Mouse (Mus musculus): ENCODE results near the gene Vim. TPM values are rescaled to one million over a fixed set of nuclear protein-coding genes. Genes with fewer than 3 reads are reported as not detected.

The Vim gene
- 100 to 1,000 TPM; 144 to 281 TPM for total RNA-seq (2021)
- long read RNA-seq, experiment 1, transcript Vim-201 (9 exons, 2,193 nt): major isoform, 29 of 38 reads
- long read RNA-seq, experiment 1, partial matches to known transcripts: 3 of 38 reads
- long read RNA-seq, experiment 1, other reads (novel, unspliced or antisense): 5 of 38 reads
- long read RNA-seq, experiment 2, transcript Vim-201 (9 exons, 2,193 nt): major isoform, 56 of 63 reads
- long read RNA-seq, experiment 2, partial matches to known transcripts: 6 of 63 reads
- long read RNA-seq, experiment 2, other reads (novel, unspliced or antisense): 1 of 63 reads

DNA sequence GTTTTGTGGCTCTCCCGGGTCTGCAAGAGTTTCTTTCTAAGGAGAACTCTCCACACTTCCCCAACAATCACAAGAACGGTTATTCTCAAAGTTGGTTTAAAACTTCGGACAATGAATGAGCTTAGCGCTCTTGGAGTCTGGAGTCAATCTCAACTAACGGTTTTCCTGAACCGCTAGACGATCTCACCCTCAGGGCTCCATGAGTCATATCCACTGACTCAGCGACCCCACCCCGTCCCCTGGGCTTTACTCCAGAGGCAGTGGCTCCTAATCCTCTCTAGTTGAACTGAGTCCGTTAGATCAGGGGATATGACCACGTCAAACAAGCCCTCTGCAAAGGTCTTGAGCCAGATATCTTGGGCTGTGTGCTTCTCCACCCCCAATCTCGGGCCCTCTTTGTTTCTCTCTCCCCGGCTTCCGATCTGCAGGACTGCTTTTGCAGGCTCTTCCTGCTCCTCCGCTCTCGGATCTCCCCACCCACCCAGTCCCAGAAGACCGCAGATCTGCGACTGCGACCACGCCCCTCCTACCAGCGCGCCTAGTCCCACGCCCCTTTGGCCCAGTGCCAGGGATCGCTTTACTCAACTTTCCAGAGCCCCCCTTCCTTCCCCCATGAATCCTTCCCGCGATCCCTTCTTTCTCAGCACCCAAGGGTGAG lies at the start of gene Vim:
Gene Vim, plus strand, starts transcription at position 520 of the 658 bp plus-strand sequence.
- peak; percentile 88 for DNase-seq

DNA sequence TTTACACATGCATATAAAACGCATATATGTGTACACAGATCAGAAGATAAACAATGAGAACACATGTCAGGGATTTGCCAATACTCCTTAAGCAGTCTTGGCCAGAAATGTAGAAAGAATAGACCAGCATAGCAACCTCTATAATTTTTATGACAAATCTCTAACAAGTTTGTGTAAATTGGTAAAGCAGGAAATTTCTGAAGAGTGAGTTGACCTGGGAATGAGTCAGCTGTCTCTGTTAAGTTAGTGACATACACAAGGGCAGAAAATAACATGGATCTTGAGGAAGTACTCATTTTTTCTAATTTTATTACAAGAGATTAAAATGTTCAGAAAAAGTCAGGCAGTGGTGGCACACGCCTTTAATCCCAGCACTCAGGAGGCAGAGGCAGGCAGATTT lies 47.5 kb upstream of the Vim start:
- no peak for DNase-seq

DNA sequence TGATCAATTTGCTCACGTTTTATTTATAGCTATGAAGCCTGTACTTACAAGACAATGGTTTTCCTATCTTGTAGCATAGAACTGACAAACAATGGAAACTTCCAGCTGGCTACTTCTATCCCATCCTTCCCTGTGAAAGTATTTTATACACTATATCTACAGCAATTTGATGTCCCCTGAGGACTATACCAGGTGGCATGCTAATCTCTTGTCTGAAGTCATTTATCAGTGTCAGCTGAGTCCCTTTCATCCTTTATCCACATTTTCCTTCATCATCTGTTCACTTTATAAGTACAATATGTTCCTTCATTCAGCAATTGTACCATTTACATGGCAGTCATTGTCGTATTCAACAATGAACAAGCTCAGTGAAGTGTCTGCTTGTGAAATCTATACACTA lies 46.6 kb upstream of the Vim start:
- no peak for DNase-seq

DNA sequence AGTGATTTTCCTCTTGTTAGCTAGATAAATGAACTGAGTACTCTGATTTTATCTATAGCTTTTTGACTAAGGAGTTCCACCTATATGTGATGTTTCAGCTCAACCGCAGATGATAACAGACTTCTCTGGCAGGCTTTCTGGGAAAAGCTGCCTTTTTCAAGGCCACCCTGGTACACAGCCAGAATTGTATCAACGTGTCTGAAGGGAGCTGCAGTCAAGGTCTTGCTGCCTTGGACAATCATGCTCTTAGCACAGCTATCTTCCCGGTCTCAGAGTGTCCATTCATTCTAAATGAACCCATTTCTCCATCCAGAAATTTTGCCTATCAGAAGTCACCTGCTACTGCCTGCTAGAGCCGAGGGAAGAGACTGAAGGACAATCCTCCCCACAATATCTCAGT lies 46.2 kb upstream of the Vim start:
- no peak for DNase-seq

DNA sequence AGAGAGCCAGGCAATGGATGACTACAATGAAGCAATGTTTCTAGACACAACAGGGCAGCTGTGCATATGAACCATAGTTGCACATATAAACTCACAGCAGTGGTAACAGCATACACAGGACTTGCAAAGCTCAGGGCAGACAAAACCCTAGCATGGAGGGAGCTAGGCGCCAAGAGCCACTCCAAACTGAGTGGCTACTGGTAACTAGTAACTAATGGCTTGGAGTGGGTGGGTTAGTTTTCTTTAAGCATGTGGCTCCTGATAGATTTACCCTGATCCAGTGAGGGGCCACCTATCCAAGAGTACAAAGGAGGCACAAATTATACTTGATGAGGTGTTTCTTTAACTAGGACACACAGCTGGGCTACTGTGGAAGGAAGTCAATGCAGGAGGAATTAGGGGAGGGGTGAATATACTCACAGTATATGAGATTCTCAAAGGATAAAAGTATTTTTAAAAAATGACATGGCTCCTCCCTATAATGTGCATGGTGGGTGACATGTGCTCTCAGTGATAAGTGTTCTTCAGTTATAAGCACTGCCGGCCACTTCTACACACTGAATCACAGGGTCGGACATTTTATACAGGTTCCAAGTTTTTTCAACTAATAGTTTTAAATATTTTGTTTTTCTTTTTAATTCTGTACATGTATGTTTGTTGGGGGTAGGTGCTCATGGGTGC lies 44.3 kb upstream of the Vim start:
- DNase-seq: no peak

DNA sequence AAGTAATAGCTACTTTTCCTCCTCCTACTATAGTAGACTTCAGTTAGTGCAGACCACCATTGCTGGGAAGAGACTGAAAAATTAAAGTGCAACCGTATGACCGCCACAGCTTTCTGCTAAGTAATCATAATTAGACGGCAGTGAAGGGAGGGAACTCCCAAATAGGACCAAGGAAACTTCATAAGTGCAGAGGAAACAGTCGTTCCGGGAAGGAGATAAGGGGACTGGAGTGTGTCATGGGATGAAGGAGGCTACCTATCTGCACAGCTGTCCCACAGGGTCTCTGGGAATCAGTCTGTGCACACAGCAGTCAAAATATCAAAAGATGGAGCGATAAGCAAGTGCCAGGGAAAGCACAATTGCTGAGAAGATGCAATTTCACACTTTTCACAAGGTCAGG lies 43.1 kb upstream of the Vim start:
- DNase-seq: no peak

DNA sequence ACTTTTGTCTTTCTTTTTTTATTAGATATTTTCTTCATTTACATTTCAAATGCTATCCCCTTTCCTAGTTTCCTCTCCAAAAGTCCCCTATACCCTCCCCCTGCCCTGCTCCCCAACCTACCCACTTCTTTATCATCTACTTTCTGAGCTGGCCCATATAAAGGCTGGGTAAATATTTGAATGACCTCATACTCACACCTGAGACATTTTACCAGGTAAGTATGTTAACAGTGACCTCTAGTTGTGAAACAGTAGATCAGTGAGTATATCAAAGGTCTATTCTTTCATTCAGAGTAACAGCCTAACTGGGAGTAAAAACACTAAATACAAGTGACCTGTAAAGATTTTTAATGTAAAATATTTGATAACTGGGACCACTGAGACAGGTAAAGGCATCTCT lies 37.0 kb upstream of the Vim start:
- no peak for DNase-seq

DNA sequence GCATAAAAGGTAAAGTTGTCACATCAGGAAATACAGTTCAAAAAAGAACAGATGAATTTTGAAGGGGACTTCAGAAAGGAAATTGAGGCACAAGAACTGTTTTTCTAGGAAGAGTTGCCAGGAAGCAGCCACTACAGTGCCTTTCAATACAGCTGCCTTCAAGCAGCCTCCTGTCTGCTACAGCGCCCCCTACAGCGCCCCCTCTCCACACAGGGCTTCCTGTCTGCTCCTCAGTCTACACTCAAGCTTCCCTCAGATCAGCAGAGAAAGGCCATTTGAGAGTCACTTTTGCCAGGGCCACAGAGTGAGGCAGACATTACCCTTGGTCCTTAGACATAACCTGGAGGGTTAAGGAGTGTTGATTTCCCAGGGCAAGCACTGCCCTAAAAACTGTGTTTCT lies 36.0 kb upstream of the Vim start:
- DNase-seq: no peak

DNA sequence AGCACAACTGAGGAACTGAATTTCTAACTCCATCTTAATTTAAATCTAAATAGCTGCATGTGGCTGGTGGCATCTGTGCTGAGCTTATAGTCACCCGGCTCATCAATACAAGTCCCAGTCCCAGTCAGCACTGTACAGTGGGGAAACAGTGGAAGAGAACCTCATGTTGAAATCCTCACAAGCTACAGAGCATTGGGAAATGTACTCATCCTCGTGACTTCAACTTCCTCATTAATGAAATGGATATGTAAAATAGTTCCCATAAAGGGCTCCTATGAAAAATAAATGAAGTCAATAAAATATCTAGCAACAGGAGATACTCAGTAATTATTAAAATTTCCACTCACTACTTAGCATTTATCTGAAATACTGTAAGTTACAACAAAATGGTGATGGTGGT lies 35.5 kb upstream of the Vim start:
- DNase-seq: no peak

DNA sequence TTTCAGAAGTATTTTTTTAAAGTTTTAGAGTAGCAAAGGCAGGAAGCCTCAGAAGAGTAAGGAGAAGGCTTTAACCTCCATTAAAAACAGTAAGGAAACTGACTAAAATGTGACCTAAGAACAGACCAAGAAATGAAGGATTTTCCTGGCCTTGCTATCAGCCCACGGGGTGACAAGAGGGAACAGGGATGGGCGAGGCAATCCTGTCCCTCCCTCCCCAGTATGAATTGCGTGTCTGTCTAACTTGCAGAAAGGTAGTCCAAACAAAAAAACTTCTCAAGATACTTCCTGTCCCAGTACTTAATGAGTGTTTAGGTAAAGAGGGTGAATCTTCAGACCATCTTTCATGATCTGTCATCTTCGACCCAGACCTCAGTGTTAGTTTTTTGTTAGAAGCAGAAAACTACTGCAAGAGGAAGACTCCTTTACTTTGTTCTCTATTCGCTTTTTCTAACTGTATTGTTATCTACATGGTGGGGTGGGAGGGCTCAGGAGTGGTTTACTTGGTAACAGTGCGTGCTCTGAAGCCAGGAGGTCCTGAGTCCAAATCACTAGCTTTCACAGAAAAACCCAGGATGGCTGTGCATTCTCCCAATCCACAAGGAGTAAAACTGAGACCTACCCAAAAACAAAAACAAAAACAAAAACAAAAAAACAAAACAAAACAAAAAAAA lies 34.9 kb upstream of the Vim start:
- no peak for DNase-seq

DNA sequence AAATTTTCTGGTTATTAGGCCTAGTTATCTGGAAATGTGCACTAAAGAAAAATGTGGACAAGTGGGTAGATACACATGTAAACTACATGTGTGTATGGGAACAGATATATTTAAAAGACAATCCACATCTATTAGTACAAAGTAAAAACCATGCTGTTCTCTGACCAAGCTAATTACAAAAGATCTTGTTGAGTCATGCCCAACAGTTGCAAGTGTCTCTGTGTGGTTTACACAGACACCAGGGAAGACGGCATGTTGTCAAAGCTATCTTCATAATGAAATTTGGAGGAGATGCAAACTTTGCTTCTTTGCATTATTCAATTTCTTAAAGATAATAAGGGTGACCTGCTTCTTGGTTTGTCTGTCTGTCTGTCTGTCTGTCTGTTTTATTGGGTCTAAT lies 33.9 kb upstream of the Vim start:
- DNase-seq: no peak

DNA sequence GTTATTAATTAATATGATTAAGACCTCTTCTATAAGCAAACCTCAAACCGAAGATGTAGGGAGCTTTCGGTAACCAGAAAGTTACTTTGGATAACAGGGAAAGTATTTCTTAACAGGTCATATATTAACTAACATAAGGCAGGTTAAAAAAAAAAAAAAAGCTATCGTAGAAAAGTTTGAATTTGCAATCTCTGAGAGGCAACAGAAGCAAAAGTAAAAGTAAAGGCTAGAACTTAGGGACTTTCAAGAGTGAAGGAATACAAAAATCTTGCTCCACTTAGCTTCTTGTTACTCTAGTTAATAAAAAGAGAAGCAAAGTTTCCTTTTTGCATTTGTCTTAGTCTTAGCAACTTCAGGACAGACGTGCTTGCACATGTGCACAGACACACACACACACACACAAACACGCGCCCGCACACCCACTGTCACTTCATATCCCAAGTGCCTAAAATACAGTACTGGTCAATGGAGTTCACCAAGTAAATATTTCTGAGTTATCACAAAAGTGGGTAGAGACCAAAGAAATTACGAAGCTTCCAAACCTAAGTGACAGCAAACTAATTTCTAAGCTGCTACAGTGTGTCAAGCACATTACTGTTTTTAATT lies 30.1 kb upstream of the Vim start:
- DNase-seq: no peak

DNA sequence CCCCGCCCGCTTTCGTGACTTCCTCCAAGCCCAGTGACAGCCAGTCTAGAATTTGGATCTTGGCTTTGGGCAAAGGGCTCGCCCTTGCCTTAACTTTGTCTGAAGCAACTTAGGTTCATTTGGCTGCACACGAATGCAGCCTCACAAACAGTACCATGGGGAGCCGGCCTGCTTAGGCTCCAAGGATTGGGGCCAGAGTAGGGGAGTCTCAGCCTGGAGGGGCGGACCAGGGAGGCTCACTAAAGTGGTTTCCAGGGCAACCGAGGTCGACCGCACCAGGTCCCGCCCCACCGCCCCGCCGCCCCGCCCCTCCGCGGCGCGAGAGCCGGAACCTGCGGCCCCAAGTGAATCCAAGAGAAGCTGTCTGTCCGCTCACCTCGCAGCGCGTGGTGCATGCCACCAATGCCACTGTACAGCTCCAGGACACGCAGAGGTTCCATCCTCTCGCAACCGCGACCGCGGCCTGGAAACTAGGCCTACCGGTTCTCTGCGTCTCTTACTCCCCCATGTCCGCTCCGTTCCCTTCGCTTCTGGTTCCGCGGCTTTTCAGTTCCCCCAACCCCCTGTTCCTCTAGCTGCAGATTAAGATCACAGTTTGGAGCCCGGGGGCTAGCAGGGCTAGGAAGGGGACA lies 29.4 kb upstream of the Vim start, which contains the start of gene Trdmt1:
Gene Trdmt1, minus strand, starts transcription at position 476 of the 632 bp plus-strand sequence.
- peak; percentile 87 for DNase-seq

DNA sequence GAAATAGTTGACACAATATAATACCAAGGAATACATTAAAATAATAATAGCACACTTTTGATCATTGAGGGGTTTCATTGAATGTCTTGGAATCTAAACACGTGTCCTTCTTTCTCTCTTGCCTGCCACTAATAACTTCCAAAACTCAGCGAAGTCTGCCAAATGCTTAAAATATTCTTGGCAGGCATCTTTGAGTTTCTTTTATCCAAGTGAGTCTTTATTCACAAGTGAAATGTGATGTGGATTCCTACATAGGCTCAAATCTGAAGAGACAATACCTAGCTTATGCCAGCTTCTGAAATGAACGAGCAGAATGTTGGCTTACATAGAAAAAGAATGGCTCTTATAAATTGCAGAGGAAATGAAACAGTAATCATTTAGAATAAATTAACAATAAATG lies 25.0 kb upstream of the Vim start:
- DNase-seq: no peak

DNA sequence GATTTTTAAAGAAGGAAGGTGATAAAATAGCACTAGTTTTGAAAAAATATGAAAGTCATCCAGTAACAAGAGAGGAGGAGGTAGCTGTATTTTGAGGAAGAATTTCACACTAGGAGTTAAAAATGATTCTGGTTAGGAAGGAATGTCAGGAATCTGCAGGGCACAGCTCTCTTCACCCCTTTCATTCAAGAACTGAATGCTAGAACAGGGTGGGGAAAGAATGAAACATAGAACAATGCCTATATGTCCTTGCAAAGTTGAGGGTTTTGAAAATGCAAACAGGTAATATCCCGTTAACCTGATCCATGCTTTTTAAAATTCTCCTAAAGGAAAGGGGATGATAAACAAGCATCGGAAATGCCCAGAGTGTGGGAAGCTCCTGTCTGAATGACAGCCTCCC lies 19.8 kb upstream of the Vim start:
- DNase-seq: no peak

DNA sequence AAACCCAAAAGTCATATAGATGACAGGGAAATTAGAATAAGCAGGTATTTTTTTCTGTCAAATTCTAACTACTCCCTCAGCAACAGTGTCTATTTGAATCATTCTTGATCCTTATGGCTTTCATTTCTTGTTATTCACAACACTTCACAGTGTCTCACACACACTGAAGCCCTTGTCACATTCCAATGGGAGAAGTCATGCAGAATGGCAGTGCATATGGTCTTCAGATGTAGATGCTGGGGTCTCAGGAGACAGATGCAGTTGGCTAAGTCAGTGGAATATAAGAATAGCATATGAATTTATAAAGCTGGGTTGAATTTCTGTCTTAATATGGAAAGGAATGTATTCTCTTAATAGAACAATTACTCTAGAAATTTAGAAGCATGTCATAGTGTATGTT lies 17.5 kb upstream of the Vim start:
- DNase-seq: no peak

DNA sequence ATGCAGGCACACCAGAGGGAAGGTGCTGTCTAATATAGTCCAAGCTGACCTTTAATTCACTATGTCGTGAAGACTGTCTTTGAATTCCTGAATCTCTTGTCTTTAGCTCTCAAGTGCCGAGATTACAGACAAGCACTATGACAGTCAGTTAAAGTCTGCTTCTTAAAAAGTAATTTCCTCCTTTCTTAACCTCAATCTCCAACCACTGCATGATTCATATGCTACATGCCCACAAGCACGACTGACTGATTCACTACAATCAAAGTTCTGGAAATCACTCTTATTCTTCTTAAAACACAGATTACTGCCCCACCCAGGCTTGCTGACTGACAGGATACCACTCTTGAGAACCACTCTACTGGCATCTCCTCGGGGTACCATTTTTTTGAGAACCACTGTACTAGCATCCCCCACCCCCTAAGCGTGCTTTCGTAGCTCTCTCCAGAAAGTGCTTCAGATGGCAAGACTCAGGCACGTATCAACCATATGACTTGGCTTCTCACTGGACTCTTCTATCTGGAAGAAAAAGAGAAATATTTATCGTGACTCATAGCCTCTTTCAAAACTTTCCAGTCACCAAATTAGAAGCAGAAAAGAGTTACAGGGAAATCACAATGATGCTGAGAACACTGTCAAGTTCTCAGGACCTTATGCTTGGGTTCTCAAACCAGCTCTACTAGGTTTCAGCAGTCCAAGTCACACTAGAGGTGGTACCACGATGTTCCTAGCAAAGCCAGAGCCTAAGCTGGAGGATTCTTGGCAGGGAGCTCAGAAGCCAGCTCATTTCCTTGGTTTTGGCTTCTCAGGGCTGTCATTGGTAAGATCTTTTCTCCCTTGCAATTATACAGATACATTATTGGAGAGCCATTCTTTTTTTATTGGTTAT lies 16.3 kb upstream of the Vim start:
- no peak for DNase-seq

DNA sequence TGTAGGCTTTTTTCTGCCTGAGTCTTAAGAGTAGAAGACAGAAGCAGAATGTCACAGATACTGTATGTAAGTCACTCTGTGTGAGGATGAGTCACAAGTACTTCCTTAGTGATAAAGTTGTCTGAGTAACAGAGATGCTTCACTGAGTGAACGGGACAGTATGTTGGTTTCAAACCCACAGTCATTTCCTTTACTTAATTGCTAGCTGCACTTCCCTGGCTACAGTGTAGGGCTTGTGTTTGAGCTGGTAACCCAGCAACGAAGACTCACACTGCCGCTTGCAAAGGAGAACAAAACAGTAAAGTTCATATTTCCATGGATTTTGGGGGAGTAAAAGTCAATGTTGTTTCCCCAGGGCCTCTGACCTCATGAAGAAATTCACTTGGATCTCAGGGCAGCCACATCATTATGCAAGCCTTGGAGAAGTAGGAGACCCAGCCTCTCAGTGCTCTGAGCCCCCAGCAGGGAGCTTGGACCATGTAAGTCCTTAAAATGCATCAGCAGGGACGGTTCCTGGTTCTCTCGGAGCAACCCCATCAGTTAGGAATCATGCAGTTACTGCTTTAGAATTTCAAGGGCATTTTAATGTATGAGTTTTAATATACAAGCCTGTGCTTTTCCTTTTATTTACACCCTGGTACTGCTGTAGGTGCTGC lies 15.0 kb upstream of the Vim start:
- peak; percentile 40 for DNase-seq

DNA sequence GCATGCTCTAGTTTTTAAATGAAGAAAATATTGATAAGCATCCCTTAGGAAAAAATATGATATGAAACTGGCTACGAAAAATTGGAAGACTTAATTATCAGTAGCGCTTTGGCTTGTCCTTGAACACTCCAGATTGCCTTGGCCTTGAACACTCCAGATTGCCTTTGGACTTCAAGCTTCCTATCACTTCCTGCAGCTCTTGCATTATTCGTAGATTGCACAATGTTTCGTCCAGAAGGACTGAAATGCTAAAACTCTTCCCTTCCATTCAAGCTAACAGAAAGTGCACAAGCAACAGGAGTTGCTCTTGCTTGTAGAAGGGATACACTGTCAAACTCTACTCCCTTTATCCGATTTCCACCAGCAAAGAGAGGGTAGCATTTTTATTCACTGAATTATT lies 14.4 kb upstream of the Vim start:
- DNase-seq: no peak

DNA sequence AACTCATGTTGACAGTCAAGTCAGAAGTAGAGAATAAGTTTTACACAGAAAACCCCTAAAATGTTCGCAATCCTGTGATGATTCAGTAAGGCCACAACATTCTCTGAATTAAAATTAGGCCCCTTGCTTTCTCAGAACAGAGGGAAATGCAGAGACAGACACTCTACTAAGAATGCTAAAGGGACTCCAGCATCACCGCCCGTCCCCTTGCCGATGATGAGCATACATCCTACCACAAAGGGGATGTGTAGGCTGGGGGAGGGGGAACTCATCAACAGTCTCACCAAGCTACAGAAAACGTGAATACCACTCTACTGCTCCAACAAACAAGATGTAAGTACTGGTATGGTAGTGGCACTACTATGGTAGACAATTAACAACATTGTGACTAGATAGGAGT lies 14.0 kb upstream of the Vim start:
- no peak for DNase-seq

DNA sequence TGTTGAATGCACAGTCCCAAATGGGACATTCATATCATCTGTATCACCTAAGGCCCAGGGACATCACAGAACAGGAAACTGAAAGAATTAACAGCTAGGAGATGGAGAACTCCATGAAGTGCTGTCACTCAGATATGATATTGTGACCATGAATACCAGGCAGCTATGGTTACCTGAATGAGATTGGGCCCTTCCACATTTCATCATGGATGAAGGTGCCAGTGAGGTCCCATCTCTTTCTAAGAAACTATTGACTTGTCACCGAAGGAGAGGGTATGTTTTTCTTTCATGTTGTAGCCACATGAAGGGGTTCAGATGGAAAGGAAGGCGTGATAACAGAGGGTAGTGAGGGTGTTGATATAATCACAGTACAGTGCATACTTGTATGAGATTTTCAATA lies 13.3 kb upstream of the Vim start:
- no peak for DNase-seq

Data from gastrocnemius, postnatal 25 days (tissue).